Comparison of ENCODE assay signal across 10 mouse cellular contexts in genomic region chr17:70754041-70754440, GRCm38 (mm10).
A peak's percentile ranks its signal among the peaks of the same experiment; 100 is the strongest.
DNase-seq lines count a peak whose midpoint lies in the region; ATAC-seq and TF ChIP-seq lines count a peak whose summit lies in the region.
"Had no signal": no experiment of that assay in that cellular context is flagged by ENCODE, and none has a peak within 500 bp of the region (broad histone marks: within the 10 kb centered on the region; RNA-seq: fewer than 3 reads in every experiment).

No protein-coding gene starts in this region.

- no peak for ATAC-seq in megakaryocyte-erythroid progenitor cell, adult 5-6 weeks (replicated peaks; ENCODE audit: low FRiP score, low TSS enrichment, poor library complexity, severe bottlenecking)

- no peak for TF ChIP-seq CTCF in C2C12 (IDR thresholded peaks at IDR 0.05; ENCODE audit: control insufficient read depth, insufficient read depth, insufficient read length)
- no peak for TF ChIP-seq CTCF in embryonic fibroblast, embryonic 13.5 days (IDR thresholded peaks at IDR 0.05; ENCODE audit: borderline replicate concordance, insufficient read depth, low read length)

- H3K36me3 ChIP-seq in heart, embryonic 10.5 days = no peaks in the 10 kb centered on the region
- H3K36me3 ChIP-seq in C2C12 (ENCODE audit: control insufficient read depth, insufficient read depth) = no peaks in the 10 kb centered on the region
- H3K36me3 ChIP-seq: forebrain, embryonic 12.5 days had no signal

- peaks cover 17% of the 10 kb centered on the region; the same call in 1 of the 2 replicates for H3K4me1 ChIP-seq in heart, embryonic 10.5 days
- H3K4me1 ChIP-seq in embryonic fibroblast, embryonic 13.5 days (ENCODE audit: control insufficient read depth, insufficient read depth, low read length) = peaks cover 3% of the 10 kb centered on the region

- DNase-seq in heart, embryonic 10.5 days (ENCODE audit: low spot score) = no peak
- no peak for DNase-seq in heart, postnatal 14 days
- DNase-seq in kidney, postnatal 4 days = peak; percentile 27 to 61
- no peak for DNase-seq in embryo, embryonic 10.5 days (ENCODE audit: low spot score)
- no peak for DNase-seq in gastrocnemius, postnatal 25 days
- DNase-seq: B cell, adult 2 months had no signal

- no peak overlapping the region for H3K4me3 ChIP-seq in heart, embryonic 10.5 days
- H3K4me3 ChIP-seq in C2C12 (ENCODE audit: insufficient read depth, poor library complexity, severe bottlenecking) = no peak overlapping the region
- no peak overlapping the region for H3K4me3 ChIP-seq in embryonic fibroblast, embryonic 13.5 days (ENCODE audit: insufficient read depth, low read length)
- H3K4me3 ChIP-seq: forebrain, embryonic 12.5 days had no signal

- H3K27me3 ChIP-seq in heart, embryonic 10.5 days (ENCODE audit: insufficient read depth, poor library complexity, severe bottlenecking) = peaks cover 9% of the 10 kb centered on the region; the same call in 1 of the 2 replicates
- no peaks in the 10 kb centered on the region for H3K27me3 ChIP-seq in C2C12 (ENCODE audit: control insufficient read depth, insufficient read depth, insufficient read length)

- H3K27ac ChIP-seq in heart, embryonic 10.5 days = 0 out of 2 replicates have a peak overlapping the region, but pooled peaks have one; percentile 84
- peak overlapping the region; percentile 49; the same call in 1 of the 2 replicates for H3K27ac ChIP-seq in embryonic fibroblast, embryonic 13.5 days (ENCODE audit: insufficient read depth, low read length)
- H3K27ac ChIP-seq: forebrain, embryonic 12.5 days had no signal

- H3K79me2 ChIP-seq in C2C12 (ENCODE audit: control insufficient read depth, insufficient read depth) = peaks cover 9% of the 10 kb centered on the region

- no peaks in the 10 kb centered on the region for H3K9me3 ChIP-seq in heart, embryonic 10.5 days
- H3K9me3 ChIP-seq: forebrain, embryonic 12.5 days had no signal

- 83% methylated on average over 9 of the region's 9 CpGs for WGBS in heart, embryonic 10.5 days

- TF ChIP-seq POLR2A in embryonic fibroblast, embryonic 13.5 days (IDR thresholded peaks at IDR 0.05; ENCODE audit: low read depth, low read length) = no peak

- H3ac ChIP-seq in C2C12 (ENCODE audit: control insufficient read depth, insufficient read length, low read depth) = peak overlapping the region; percentile 38

- intact Hi-C loops in heart, postnatal 14 days (cut with DNase I) = loop anchor here (2.0 to 10.0 kb wide), 3 partner anchors 15 to 431 kb away; partner anchors contain the start of genes Lpin2 and Tgif1

- no peaks in the 10 kb centered on the region for H3K79me3 ChIP-seq in C2C12 (ENCODE audit: low read depth)

TF ChIP-seq in C2C12, 6 proteins besides CTCF, POLR2A, EP300 and RAD21:
- TF ChIP-seq CEBPB (IDR thresholded peaks at IDR 0.05; ENCODE audit: low read depth) = no peak
- no peak for TF ChIP-seq MYOD1 (IDR thresholded peaks at IDR 0.05; ENCODE audit: control insufficient read depth, insufficient read length, low read depth)
- no peak for TF ChIP-seq FOSL1 (IDR thresholded peaks at IDR 0.05; ENCODE audit: insufficient read depth, low read length, poor library complexity, severe bottlenecking)
- no peak for TF ChIP-seq MAX (IDR thresholded peaks at IDR 0.05)
- no peak for TF ChIP-seq MYOG (IDR thresholded peaks at IDR 0.05; ENCODE audit: control insufficient read depth, extremely low read depth, insufficient read length)
- TF ChIP-seq USF1 (IDR thresholded peaks at IDR 0.05; ENCODE audit: low read depth) = no peak

Comparison
In these comparisons a context has a peak if more than half of its experiments do, and no peak if none do; other contexts are left out.
1. DNase-seq: peak in kidney, postnatal 4 days (2 of 2); none in heart, embryonic 10.5 days (single experiment), heart, postnatal 14 days (0 of 2), embryo, embryonic 10.5 days (single experiment) and gastrocnemius, postnatal 25 days (single experiment).